Mouse (Mus musculus) heart, embryonic 11.5 days (tissue): ENCODE measurements around the gene Deup1. TPM values are rescaled to one million over a fixed set of nuclear protein-coding genes. Genes with fewer than 3 reads are reported as not detected.

Source experiments
- ATAC-seq: fragments of 200-750 bp; cut with Nextera tagmentation; replicated peaks from 2 replicates; pipeline ENCODE4 v1.8.0; 2017; ENCODE audit warnings: moderate library complexity; ENCODE audit not compliant: insufficient number of reproducible peaks, low FRiP score, low TSS enrichment
- H3K27ac ChIP-seq: fragments of 300-500 bp; sonication (generic); 2 replicates; pipeline ENCODE4 v1.5.1; 2014; ENCODE audit warnings: mild to moderate bottlenecking, low read depth, low read length
- H3K27me3 ChIP-seq: fragments of 300-500 bp; sonication (generic); 2 replicates; pipeline ENCODE4 v1.6.1; 2014; ENCODE audit warnings: mild to moderate bottlenecking, low read length, mixed read lengths; ENCODE audit not compliant: control insufficient read depth, insufficient read depth
- H3K36me3 ChIP-seq: fragments of 300-500 bp; sonication (generic); 2 replicates; pipeline ENCODE4 v1.6.1; 2014; ENCODE audit warnings: mild to moderate bottlenecking, low read length, moderate library complexity, mixed read lengths; ENCODE audit not compliant: control insufficient read depth, insufficient read depth
- H3K4me1 ChIP-seq: fragments of 300-500 bp; sonication (generic); 2 replicates; pipeline ENCODE4 v1.6.1; 2014; ENCODE audit warnings: low read length; ENCODE audit not compliant: control insufficient read depth, insufficient read depth
- H3K4me2 ChIP-seq: fragments of 300-500 bp; sonication (generic); 2 replicates; pipeline ENCODE4 v1.6.1; 2014; ENCODE audit warnings: mild to moderate bottlenecking, moderate library complexity
- H3K4me3 ChIP-seq: fragments of 300-500 bp; sonication (generic); 2 replicates; pipeline ENCODE4 v1.5.1; 2014; ENCODE audit warnings: low read depth, low read length
- H3K9ac ChIP-seq: fragments of 300-500 bp; sonication (generic); 2 replicates; pipeline ENCODE4 v1.6.1; 2014; ENCODE audit warnings: mild to moderate bottlenecking, low read depth, low read length, moderate library complexity
- H3K9me3 ChIP-seq: fragments of 300-500 bp; sonication (generic); replicated peaks from 2 replicates; pipeline ENCODE4 v1.6.1; 2016; ENCODE audit warnings: low read length; ENCODE audit not compliant: control insufficient read depth
- WGBS: fragments of 180-500 bp; shearing (Covaris S2); extraction: QIAGEN DNeasy Blood & Tissue Kit; methylation state at CpG from one replicate; pipeline ENCODE4 v1.1.7; 2014; ENCODE audit not compliant: insufficient replicate concordance; 5-methylcytosine and 5-hydroxymethylcytosine counted together
- polyA plus RNA-seq: library from polyadenylated mRNA; unstranded; fragments of >200 nt; fragmentation: Nextera tagmentation; extraction: Ambion mirVana; gene quantifications from 2 replicates; pipeline ENCODE4 v1.2.1, GENCODE M21; 2014

The Deup1 gene
- polyA plus RNA-seq, 1 experiment from 2014 or later, result 0.13 TPM

DNA sequence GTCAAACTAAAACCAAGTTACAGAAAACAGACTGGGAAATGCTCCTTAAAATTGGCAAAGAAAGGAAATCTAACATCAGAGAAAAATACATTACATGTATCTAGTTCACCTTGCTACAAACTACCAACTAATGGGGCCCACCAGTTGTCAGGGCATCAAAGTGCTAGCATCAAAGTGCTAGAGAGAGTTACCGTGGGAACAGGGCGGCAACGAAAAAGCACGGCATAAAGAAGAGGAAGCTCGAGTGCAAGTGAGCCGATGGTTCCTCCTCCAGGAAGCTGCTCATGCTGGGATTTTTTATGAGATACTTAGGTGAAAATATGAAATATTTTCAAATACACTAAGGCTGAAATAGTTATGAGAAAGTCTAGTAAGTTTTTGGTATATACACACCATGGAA lies 47.6 kb downstream of the Deup1 start:
- H3K4me1 ChIP-seq, result no peaks in the 10 kb centered on the region
- WGBS, result 70% methylated on average over 6 of the region's 6 CpGs
- H3K36me3 ChIP-seq, result no peaks in the 10 kb centered on the region
- ATAC-seq, result no peak
- no peak overlapping the region for H3K9ac ChIP-seq
- no peaks in the 10 kb centered on the region for H3K9me3 ChIP-seq
- no peak overlapping the region for H3K4me2 ChIP-seq
- H3K27me3 ChIP-seq, result no peaks in the 10 kb centered on the region
- H3K27ac ChIP-seq, result no peak overlapping the region
- no peak overlapping the region for H3K4me3 ChIP-seq

- 81% methylated on average over 9 of the region's 9 CpGs for WGBS
- Histone ChIP-seq H3K4me3 (no peak overlapping the region), H3K4me2 (no peak overlapping the region), H3K27me3 (no peaks in the 10 kb centered on the region), H3K4me1 (no peaks in the 10 kb centered on the region), H3K27ac (no peak overlapping the region), H3K9me3 (no peaks in the 10 kb centered on the region), H3K9ac (no peak overlapping the region), H3K36me3 (no peaks in the 10 kb centered on the region)
- ATAC-seq, result no peak
Observed at GRCm38 (mm10) chr9:15578946-15579345, 48.8 kb downstream of the Deup1 start.

DNA sequence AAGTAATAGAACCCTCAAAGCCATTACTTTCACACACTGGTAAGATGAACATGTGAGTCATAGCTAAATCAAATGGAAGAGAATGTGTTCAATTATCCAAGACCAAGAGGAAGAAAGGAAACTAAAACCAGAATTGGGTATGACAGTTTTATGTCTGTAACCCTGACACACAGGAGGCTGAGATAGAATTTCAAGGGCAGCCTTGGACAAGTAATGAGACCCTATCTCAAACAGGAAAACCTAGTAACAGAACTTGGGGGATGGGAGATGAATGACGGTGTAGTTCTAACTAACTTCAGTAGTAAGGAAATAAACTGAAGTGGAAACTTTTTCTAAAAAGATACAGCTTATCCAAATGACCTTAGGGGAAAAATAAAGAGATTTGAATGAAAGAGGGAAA lies 49.3 kb downstream of the Deup1 start:
- no peak overlapping the region for H3K4me3 ChIP-seq
- no peak overlapping the region for H3K27ac ChIP-seq
- H3K4me2 ChIP-seq, result no peak overlapping the region
- H3K9me3 ChIP-seq, result no peaks in the 10 kb centered on the region
- no peak overlapping the region for H3K9ac ChIP-seq
- no peak for ATAC-seq
- H3K36me3 ChIP-seq, result no peaks in the 10 kb centered on the region
- H3K4me1 ChIP-seq, result no peaks in the 10 kb centered on the region
- 43% methylated on average over 1 of the region's 1 CpGs for WGBS
- no peaks in the 10 kb centered on the region for H3K27me3 ChIP-seq

- H3K9me3 ChIP-seq, result no peaks in the 10 kb centered on the region
- H3K27me3 ChIP-seq, result no peaks in the 10 kb centered on the region
- WGBS, result 81% methylated on average over 13 of the region's 13 CpGs
- no peaks in the 10 kb centered on the region for H3K36me3 ChIP-seq
- no peak for ATAC-seq
- no peaks in the 10 kb centered on the region for H3K4me1 ChIP-seq
- no peak overlapping the region for H3K27ac ChIP-seq
- no peak overlapping the region for H3K4me3 ChIP-seq
- no peak overlapping the region for H3K4me2 ChIP-seq
- H3K9ac ChIP-seq, result no peak overlapping the region
Observed at GRCm38 (mm10) chr9:15574750-15575454, 52.8 kb downstream of the Deup1 start.

- H3K4me1 ChIP-seq, result no peaks in the 10 kb centered on the region
- WGBS, result 76% methylated on average over 7 of the region's 7 CpGs
- ATAC-seq, result no peak
Observed at GRCm38 (mm10) chr9:15562353-15562752, 65.4 kb downstream of the Deup1 start.

GRCm38 (mm10) chr9:15560451-15560850 lies 67.3 kb downstream of the Deup1 start:
- Histone ChIP-seq H3K27ac (no peak overlapping the region), H3K27me3 (no peaks in the 10 kb centered on the region), H3K9ac (no peak overlapping the region), H3K36me3 (no peaks in the 10 kb centered on the region), H3K4me2 (no peak overlapping the region), H3K4me1 (no peaks in the 10 kb centered on the region), H3K9me3 (no peaks in the 10 kb centered on the region), H3K4me3 (no peak overlapping the region)
- ATAC-seq, result no peak
- 74% methylated on average over 3 of the region's 3 CpGs for WGBS

More at GRCm38 (mm10) chr9:15562353-15562752, 65.4 kb downstream of the Deup1 start:
- Histone ChIP-seq H3K9me3 (no peaks in the 10 kb centered on the region), H3K4me2 (no peak overlapping the region), H3K9ac (no peak overlapping the region), H3K4me3 (no peak overlapping the region), H3K36me3 (no peaks in the 10 kb centered on the region), H3K27me3 (no peaks in the 10 kb centered on the region), H3K27ac (no peak overlapping the region)

- no peaks in the 10 kb centered on the region for H3K9me3 ChIP-seq
- WGBS, result 77% methylated on average over 8 of the region's 8 CpGs
- no peak overlapping the region for H3K4me3 ChIP-seq
- no peaks in the 10 kb centered on the region for H3K36me3 ChIP-seq
- H3K4me1 ChIP-seq, result no peaks in the 10 kb centered on the region
- no peak for ATAC-seq
- no peak overlapping the region for H3K27ac ChIP-seq
- H3K4me2 ChIP-seq, result no peak overlapping the region
- H3K27me3 ChIP-seq, result no peaks in the 10 kb centered on the region
- no peak overlapping the region for H3K9ac ChIP-seq
Observed at GRCm38 (mm10) chr9:15553322-15553721, 74.4 kb downstream of the Deup1 start.

GRCm38 (mm10) chr9:15551933-15552851 lies 75.5 kb downstream of the Deup1 start:
- no peaks in the 10 kb centered on the region for H3K9me3 ChIP-seq
- H3K27ac ChIP-seq, result no peak overlapping the region
- no peak overlapping the region for H3K9ac ChIP-seq
- H3K4me2 ChIP-seq, result no peak overlapping the region
- H3K4me1 ChIP-seq, result no peaks in the 10 kb centered on the region
- H3K27me3 ChIP-seq, result no peaks in the 10 kb centered on the region
- H3K4me3 ChIP-seq, result no peak overlapping the region
- WGBS, result 75% methylated on average over 15 of the region's 15 CpGs
- ATAC-seq, result no peak
- H3K36me3 ChIP-seq, result no peaks in the 10 kb centered on the region
